Mouse (Mus musculus): Measurements from ENCODE around the gene Vti1a.

Vti1a gene

DNA sequence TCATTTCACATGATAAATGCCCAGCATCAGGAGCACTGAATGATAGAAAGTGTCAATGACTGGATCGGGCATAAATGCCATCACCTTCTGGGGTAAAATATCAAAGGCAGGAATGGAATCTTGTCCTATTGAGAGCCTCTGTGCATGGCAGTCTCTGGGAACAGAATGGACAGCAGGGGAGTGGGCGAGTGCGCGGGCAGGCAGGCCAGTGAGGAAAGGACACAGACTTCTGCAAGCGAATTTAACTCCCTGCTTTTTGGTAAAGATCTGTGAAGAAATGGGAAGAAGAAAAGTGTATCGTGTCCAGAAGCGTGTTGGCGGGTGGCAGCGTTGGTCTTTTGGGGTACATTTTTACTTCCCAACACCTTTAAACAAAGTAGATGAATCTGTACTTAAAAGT is 207.2 kb downstream of the Vti1a start:
- no peak for DNase-seq (ENCODE audit: low spot score in 2 of 2)

DNA sequence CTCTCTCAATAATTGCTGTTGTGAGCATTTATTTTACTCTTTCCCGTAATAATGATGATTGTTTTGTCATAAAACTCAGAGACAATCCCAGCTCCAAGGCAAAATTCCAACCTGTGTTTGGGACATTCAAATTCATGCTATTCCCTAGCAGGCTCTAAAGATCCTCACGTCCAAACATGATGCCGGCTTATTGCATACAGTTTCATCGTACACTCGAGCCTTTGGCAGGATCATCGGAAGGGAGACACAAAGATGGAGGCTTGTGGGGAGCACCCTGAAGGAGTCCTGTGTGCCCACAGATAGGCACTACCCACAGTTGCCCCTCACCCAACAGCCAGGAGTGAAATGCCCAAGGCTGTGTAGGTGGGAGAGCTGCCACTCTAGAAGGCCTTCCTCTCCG is 208.3 kb downstream of the Vti1a start:
- no peak for DNase-seq (ENCODE audit: low spot score in 2 of 2)

DNA sequence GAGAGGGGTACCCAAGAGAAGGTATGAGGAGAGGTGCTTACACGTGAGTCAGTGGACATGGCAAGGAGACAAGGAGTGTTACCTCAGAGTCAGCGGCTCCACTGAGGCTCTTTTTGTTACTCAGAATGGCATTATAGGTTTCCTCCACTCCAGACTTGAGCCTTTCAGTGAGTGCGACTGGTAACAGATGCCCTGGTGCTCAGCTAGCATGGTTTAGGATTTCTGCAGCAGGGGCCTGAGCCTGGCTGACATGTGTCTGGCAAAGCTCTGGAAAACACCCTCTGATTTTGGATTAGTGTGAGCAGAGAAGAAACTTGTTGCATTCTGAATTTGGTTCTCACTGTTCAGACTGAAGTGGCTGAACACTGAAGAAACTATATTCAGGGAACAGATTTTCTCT is 209.0 kb downstream of the Vti1a start:
- DNase-seq (ENCODE audit: low spot score in 2 of 2): no peak

DNA sequence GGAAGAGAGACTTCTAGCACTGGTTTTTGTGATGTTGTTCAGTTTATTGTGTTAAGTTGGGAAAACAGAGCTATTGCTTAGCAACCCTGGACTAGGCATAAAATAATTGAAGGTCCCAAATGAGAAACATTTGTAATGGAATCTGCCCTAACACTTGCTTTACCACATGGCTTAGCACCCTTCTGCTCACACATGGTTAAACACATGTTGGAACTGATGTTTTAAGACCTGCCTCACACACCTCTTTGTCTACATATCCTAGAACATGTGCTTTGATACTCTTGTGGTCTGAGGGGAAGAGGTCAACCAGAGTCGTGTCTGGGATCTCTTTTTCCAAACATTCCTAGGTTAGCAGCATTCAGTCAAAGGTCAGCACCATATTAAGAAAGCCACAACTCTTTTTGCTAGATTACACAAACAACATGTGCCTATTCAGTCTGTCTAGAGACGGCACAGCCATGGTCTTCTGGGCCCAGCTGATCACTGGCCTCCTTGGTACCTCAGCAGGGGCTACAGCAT is 210.7 kb downstream of the Vti1a start:
- DNase-seq (ENCODE audit: low spot score in 2 of 2): no peak

DNA sequence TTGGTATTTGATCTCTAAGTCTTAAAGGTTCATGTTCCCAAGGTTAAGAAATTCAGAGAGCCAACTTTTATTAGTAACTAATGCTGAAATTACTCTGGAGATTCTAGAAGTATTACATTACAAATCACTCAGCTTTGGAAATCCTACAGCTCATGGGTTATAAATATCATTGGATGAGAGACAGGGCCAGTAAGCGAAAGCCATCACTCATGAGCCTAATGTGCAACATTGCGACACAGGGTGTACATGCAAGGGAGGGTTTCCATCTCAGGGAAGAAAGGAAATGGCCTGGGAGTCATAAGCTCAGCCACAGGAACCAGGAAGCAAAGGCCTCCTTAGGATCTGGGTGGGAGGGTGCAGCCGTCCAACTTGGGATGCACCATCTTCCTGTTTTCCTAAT is 213.9 kb downstream of the Vti1a start:
- DNase-seq (ENCODE audit: low spot score in 2 of 2): no peak

DNA sequence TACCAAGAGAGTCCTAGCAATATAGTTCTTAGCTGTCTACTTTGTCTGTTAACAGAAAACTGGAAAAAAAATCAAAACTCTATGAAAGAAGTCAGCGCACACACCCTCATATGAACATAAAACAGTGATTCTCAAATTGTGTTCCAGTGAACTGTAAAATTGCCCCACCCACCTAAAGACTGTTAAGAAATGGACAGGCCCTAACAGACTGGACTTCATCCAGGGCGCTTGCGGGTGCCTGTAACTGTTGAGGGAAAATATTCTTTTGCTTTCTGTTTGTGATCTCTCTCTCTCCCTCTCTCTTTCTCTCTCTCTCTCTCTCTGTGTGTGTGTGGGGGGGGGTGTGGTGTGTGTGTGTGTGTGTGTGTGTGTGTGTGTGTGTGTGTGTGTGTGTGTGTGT is 216.6 kb downstream of the Vti1a start:
- DNase-seq (ENCODE audit: low spot score in 2 of 2): no peak

DNA sequence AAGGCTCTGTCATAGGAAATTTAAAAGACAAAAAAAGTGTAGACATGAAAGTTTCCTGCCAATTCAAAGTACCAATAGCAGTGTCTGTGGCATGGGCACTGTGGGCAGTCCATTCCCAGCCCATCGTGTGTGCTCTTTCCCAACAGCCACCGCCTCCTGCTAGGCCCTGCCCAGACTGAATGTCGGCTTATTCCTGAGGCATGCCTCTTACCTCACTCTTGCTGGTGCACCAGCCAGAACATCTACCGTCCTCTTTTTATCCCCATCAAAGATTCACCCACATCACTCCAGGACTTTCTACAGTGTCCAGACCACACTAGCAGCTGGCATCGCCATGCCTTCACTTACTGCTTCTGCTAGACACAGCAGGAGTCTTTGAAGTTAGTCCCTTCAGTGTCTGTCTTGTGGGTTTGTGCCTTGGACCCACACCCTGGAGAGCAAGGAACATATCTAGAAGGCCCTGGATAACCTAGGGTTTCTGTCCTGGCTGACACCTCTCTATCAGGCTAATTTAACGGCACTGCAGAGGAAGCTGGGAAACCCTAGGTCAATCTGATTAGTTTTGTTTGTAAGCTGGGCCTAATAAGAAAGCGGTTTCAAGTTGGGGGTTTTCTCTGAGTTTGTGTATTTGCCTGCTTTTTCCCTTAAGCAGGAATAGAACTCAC is 220.3 kb downstream of the Vti1a start:
- DNase-seq (ENCODE audit: low spot score in 2 of 2): no peak

DNA sequence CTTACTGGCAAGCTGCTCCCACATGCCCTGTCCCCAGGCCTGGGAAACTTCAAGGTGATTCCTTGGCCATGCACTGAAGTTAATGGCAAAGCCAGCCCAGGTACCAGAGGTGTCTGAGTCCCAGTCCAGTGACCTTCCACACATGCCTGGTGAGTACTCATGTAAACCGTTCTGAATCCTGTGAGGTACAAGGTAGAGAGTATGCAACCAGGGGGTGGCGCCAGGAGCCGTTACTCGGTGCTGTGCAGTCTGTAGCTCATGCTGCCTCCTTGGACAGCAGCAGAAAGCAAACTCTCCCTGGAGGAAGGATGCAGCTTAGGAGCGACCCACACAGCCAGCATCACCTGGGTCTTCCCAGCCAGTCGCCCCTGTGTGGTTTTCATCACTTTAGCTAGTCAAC is 221.6 kb downstream of the Vti1a start:
- DNase-seq (ENCODE audit: low spot score in 2 of 2): peak in 1 of 2 experiments; percentile 13

DNA sequence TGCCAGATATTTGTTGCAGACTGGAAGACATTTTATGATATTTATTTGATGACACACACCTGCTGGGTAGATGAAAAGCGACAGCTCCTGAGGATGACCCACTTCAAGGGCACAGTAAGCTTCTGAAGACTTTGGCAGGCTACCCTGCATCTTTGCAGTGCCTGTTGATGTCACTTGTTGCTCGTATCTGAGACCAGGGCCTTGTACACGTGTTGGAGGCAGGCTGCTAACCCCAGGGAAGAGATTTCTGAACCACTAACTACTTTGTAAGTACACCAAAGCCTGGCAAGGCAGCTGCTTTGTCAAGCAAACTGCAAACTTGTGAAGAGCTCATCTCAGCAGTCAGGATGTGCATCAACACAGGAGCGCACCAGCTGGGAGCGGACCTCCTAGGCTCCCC is 225.5 kb downstream of the Vti1a start:
- DNase-seq (ENCODE audit: low spot score in 2 of 2): no peak

DNA sequence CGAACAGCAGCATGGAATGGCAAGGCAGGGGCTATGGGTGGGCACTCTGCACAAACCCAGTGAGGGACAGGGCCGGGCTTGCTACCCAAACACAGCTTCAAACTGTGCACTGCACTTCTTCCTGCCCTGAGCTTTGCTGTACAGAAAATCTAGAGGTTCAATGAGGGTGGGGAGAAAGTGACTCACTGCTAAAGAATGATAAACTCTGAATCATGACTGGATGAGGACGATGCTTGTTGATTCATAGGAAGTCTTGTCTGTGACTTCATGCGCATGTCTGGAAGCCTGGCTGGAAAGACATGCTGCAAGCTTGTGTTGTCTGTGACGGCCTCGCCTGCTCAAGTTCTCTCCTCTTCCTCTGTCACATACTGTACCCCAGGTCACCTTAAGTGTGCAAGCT is 226.4 kb downstream of the Vti1a start:
- no peak for DNase-seq (ENCODE audit: low spot score in 2 of 2)

DNA sequence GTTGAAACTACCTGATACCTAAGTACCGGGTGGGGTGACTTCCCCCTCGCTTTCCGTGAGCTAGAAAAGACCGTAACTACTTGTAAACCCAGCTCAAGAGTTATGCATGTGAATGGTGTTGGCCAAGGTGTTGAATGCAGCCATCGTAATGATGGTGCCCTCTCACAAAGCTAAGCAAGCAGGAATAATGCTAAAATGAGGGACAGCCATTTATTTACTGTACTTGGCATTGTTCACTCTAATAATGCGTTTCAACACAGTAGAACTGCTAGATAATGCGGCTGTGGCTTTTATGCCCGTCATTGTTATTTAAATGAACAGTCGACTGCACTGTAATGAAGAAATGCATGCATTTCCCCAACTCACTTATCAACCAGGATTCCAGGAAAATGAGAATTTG is 227.1 kb downstream of the Vti1a start:
- DNase-seq (ENCODE audit: low spot score in 2 of 2): no peak

DNA sequence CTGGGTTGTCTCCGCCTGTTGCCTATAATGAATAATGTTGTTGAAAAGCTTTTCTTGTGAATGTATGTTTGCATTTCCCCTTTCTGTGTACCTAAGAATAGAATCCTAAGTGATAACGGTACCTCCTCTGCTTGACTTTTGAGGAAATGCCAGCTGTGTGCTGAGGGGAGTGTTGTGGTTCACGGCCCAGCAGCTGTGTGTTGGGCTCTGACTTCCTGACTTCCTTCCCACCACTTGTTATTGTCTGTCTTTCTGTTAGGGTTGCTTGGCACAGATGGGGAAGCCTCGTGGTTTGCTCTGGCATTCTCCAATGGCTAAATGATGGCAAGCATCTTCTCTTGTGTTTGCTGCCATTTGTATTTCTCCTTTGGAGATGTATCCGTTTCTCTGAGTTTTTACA is 228.4 kb downstream of the Vti1a start:
- DNase-seq (ENCODE audit: low spot score in 2 of 2): peak in 1 of 2 experiments; percentile 67

DNA sequence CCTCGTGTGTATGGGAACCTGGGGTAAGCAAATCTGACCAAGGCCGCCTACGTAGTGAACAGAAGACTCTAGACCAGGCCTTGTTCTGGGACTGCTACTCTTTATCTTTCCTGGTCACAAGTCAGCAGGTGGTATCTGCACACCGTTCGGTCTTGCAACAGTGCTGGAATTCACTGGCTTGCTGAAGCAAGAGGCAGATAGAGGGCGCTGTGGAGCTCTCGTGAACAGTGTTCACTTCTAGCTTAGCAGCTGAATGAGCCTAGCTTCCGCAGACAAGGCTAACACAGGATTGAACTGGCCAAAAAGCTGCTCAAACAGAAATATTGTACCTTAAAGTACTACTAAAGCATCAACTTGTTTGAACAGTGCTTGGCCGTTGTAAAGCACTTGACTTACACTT is 229.4 kb downstream of the Vti1a start:
- DNase-seq (ENCODE audit: low spot score in 2 of 2): peak in 1 of 2 experiments; percentile 72

DNA sequence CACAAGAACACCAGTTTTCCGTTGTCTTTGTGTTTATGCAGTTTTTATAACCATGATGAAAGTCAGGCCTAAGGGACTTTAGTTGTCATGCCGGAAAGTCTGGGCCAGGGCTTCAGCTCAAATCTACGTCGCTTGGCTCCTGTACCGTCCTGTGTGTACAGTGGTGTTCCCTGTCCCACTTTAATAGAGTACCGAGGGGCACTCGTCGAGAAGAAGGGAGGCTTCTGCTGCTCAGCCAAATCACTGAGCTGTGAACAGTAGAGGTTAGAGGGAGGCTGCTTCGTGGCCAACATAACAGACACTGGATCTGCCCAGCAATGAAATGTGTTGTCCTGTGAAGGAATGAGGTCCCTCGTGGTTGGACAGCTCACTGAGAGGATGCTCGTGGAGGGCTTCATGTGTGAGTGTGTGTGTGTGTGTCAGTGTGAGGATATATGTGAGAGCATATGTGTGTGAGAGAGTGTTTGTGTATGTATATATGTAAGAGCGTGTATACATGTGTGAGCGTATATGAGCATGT is 230.0 kb downstream of the Vti1a start:
- no peak for DNase-seq (ENCODE audit: low spot score in 2 of 2)

DNA sequence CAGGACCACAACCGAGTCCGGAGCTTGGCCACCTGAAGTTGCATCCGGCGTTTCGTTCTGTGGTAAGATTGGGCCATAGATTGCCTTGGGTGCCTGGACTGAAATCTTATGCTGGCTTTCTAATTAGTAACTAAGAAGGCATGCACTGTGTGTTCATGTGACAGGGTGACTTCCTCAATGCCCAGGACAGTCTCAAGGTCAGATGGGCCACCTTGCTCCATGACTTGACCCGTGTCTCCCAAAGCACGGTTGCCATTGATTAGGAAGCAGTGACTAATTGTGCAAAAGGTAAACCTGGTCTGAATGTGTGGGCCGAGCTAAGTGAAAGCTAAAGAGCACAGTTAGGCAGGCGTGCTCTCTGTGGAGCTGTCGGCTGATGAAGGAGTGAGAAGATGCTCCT is 232.1 kb downstream of the Vti1a start:
- no peak for DNase-seq (ENCODE audit: low spot score in 2 of 2)

DNA sequence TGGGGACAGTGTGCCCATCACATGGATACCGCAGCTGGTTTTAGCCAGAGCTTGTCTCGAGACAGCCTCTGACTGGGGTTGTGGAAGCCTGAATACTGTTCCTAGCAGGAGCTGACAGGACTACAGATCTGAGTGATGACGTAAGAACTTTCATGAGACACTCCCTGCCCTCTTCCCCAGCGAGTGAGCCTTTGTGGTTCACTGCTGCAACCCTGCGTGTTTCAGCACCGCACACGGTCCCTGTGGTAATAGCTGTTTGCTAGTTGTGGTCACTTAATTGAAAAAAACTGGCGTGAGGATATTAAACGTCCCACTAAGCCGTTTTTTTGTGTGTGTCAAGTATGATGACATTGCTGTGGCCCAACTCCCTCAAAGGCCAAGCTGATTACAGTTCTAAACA is 232.6 kb downstream of the Vti1a start:
- no peak for DNase-seq (ENCODE audit: low spot score in 2 of 2)

DNA sequence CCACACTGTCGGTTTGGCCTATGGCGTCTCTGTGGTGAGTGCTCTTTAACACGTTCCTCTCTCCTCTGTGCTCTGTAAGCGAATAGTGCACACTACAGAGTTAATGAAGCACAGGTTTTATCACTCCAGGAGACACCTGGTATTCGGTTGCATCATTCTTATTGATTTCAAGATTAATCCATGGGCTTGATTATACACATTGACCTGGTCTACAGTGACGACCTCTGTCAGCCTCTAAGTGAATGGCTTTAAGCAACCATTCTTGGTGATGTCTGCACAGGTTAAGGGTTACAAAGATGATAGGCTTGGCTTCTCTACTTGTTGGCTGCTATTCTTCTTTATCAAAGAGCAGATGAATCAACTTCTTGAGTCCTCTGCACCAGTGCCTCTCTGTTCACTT is 234.1 kb downstream of the Vti1a start:
- DNase-seq (ENCODE audit: low spot score in 2 of 2): no peak

DNA sequence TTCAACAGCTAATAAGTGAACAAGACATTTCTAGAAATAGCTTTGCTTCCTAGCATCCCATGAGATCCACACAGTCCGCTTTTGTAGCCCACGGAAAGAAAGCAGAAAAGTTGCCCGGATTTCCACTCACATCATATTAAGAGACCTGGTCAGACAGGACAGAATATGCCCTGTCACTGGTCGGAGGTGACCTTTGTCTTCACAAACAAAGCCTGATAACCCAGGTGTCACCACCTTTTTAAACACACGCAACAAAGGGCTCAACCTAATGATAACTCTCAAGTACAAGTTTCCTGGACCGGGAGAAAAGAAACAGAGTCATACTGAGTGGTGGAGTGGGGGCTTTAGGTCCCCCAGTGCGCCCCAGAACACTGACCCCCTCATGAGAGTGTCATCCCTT is 236.2 kb downstream of the Vti1a start:
- DNase-seq (ENCODE audit: low spot score in 2 of 2): no peak

DNA sequence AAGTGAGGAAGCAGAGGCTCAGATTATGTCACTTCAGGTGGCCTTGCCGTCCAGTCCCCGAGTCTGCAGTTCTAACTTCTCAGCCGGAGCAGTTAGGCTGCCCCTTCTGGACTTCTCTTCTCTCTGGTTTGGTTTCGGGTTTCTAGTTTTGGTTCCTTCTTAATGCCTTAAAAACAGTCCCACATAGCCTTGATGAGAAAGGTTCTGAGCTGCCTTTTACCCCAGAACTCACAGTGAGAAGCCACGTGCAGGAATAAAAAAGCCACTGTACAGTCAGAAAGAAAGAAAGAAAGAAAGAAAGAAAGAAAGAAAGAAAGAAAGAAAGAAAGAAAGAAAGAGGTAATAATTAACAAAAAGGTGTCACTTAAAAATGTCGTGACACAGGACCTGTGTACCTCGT is 236.8 kb downstream of the Vti1a start:
- DNase-seq (ENCODE audit: low spot score in 2 of 2): no peak

DNA sequence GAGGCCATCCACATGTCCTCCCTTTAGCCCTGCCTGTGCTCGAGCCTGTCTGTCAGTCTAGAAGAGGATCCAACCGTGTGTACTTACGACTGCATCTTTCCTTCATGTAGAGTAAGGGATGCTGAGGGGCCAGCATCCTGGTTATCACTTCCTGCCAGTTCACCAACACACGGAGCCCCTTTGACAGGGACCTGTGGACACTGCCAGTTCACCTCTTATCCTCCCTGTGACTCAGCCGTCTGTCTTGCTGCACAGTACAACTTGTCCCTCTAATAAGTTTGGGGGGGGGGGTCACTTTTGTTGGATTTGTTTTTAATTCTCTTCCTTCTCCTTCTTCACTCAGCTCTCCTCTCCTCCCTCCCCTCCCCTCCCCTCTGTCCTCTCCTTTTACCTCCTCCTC is 238.2 kb downstream of the Vti1a start:
- no peak for DNase-seq (ENCODE audit: low spot score in 2 of 2)

DNA sequence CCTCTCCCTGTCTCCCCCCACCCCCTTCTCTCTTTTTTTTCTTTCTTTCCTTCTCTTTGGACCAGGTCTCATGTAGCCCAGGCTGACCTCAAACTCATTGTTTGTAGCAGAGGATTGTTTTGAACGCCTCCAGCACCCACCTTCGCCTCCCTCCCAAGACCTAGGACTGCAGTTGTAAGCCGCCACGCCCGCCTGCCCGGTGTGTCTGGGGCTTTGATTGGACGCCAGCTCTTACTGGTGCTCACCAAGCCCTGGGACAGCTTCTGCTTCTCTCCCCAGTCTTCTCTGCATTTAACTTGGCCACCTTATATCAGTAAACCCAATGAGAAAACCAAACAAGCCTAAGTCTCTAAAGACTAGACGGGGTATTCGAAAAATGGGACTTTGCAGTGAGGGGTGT is 238.6 kb downstream of the Vti1a start:
- no peak for DNase-seq (ENCODE audit: low spot score in 2 of 2)

DNA sequence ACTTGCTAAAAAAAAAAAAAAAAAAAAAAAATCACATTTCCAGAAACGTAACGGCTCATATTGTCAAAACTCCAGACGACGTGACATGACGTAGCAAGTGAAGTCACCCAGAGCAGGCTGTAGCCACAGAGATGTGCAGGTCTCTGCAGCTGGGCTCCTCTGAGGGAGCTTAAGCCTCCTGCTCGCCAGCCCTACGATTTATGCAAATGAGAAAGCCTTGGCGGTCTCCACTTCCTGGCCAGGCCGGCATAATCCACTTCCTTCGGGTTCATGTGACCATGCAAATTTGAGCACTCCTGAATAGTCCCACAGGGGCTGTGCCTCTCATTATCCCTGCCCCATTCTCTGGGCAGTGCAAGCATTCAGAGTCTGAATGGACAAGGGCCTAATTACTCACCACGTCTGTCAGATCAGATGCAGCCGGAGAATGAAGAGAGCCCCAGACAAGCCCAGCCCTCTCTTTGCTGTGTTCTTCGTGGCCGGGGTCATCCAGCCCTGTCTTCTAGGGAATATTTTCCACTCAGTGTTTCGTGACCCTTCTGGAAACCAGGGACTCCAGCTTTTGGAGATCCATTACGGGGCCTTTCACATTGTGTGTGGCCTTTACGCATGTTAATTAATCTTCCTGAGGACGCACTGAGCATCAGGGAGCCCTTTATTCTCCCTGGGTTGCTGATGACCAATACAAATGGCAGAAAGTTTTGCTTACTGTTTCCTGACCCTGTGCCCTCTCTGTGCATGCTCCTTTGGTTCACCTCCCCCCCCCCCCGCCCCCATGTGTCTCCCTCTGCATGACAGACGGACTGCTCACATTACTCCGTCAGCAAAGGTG is 240.3 kb downstream of the Vti1a start:
- peak in 1 of 2 experiments; percentile 77 for DNase-seq (ENCODE audit: low spot score in 2 of 2)

DNA sequence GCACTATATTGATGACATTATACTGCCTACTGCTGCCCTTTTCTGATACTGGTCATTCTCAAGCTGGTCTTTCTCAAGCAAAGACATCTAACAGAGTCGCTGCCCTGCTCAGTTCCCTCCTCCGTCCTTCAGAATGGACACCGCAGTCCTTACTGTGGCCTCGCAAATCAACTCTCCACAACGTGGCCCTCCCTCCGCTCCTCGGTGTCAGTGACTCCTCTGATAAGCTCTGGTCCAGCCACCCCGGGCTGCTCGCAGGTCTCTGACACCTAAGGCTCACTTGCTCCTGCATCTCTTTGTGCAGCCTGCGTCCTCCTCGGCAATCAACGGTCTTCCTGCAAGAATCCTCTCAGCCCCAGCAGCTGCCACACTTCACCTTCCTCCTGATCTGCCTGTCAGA is 243.2 kb downstream of the Vti1a start:
- no peak for DNase-seq (ENCODE audit: low spot score in 2 of 2)

All from natural killer cell, adult 2 months (primary cell).